Mouse (Mus musculus) small intestine, adult 2 months (tissue): ENCODE measurements around the gene Mreg. TPM values are rescaled to one million over a fixed set of nuclear protein-coding genes. Genes with fewer than 3 reads are reported as not detected.
"Not testable (repeated sequence)": the region's sequence is repeated elsewhere in the genome, so short reads cannot be mapped to it uniquely, and the experiment has no call there.

Source experiments
- H3K27ac ChIP-seq: fragments of 200-500 bp; 2 replicates; pipeline ENCODE4 v1.5.1; 2012; ENCODE audit warnings: low read depth, low read length, control low read depth, inconsistent platforms; ENCODE audit not compliant: insufficient read depth
- H3K27me3 ChIP-seq: fragments of 200-500 bp; 2 replicates; pipeline ENCODE4 v1.6.1; 2012; ENCODE audit warnings: mild to moderate bottlenecking, moderate library complexity, low read length, inconsistent platforms; ENCODE audit not compliant: control insufficient read depth, insufficient read depth
- H3K36me3 ChIP-seq: fragments of 200-500 bp; 2 replicates; pipeline ENCODE4 v1.6.1; 2012; ENCODE audit warnings: mild to moderate bottlenecking, low read length, control low read depth, inconsistent platforms; ENCODE audit not compliant: control insufficient read depth, insufficient read depth
- H3K4me1 ChIP-seq: fragments of 200-500 bp; 2 replicates; pipeline ENCODE4 v1.6.1; 2012; ENCODE audit warnings: low read length, inconsistent platforms, mixed read lengths; ENCODE audit not compliant: control insufficient read depth, insufficient read depth, insufficient read length
- H3K4me3 ChIP-seq: fragments of 200-500 bp; 2 replicates; pipeline ENCODE4 v1.5.1; 2012; ENCODE audit warnings: low read depth, mild to moderate bottlenecking, control low read depth, inconsistent platforms, low read length, moderate library complexity
- CTCF ChIP-seq: fragments of 200-500 bp; IDR thresholded peaks from 2 replicates; pipeline ENCODE4 v1.5.1; 2012; ENCODE audit warnings: low read depth, mild to moderate bottlenecking, control low read depth, inconsistent platforms, low read length, moderate library complexity, mixed read lengths; ENCODE audit not compliant: insufficient replicate concordance, insufficient read length; ENCODE audit errors: extremely low read depth
- POLR2A ChIP-seq: fragments of 200-500 bp; IDR thresholded peaks from 2 replicates; pipeline ENCODE4 v1.6.1; 2012; ENCODE audit warnings: low read depth, mild to moderate bottlenecking, control low read depth, inconsistent platforms, low read length, moderate library complexity
- WGBS: fragments of 180-500 bp; shearing (Covaris S2); methylation state at CpG from one replicate; pipeline ENCODE4 v1.1.7; 2018; 5-methylcytosine and 5-hydroxymethylcytosine counted together
- polyA plus RNA-seq: library from polyadenylated mRNA; depleted of rRNA; stranded (reverse); fragments of >200 nt; gene quantifications from 2 replicates; pipeline ENCODE4 v1.2.3, GENCODE M21; 2012

Mreg gene
- polyA plus RNA-seq, 1 experiment, result 11.0 TPM

DNA sequence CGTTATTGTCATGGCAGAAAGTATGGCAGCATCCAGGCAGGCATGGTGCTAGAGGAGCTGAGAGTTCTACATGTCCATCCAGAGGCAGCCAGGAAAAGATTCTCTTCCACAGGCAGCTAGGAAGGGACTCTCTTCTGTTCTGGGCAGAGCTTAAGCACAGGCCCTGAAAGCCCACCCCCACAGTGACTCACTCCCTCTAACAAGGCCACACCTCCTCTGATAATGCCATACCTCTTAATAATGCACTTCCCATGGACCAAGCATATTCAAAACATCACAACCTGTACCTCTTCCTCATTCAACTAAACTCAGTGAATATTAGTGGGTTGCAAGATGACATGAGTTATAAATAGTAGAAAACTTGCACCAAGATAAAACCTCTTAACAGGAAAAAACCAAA lies 39.7 kb upstream of the Mreg start:
- Histone ChIP-seq H3K27me3 (no peaks in the 10 kb centered on the region), H3K4me3 (no peak overlapping the region), H3K36me3 (no peaks in the 10 kb centered on the region), H3K27ac (no peak overlapping the region), H3K4me1 (peaks cover 3% of the 10 kb centered on the region; the same call in 1 of the 2 replicates)
- 82% methylated on average over 1 of the region's 1 CpGs for WGBS
- TF ChIP-seq POLR2A (no peak), CTCF (no peak)

GRCm38 (mm10) chr1:72248226-72248737 lies 36.2 kb upstream of the Mreg start:
- not testable (repeated sequence) for H3K4me1 ChIP-seq, H3K36me3 ChIP-seq, H3K27me3 ChIP-seq, H3K4me3 ChIP-seq, H3K27ac ChIP-seq
- WGBS, result 61% methylated on average over 9 of the region's 9 CpGs

DNA sequence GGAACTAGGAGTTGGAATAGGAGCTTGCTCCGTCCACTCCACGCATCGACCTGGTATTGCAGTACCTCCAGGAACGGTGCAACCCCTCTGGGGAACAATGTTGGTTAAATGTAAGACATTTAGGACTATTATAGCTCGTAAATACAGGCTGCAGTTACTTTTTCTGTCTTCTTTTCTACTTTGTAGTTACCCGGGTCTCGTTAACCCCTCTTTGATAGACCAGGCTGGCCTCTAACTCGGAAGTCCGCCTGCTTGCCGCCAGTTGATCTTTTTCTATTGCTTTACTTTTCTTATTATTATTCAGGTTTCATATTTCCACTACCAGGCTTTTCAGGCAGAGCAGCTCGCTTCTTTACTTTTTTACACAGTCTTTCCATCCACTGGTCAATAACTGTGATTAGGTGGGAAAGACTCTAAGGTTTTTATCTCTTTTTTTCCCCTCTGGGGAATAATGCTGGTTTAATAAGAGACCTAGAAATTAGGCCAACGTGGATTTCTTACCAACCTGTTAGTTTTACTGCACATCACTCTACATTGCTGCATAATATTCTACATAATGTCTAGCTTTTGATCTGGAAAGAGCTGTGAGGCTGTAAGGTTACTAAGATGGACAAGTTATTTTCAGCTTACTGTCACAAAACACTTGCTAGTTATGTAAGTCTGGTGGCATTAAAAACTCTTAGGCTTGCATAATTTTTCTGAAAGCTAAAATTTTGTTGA lies 32.4 kb upstream of the Mreg start:
- H3K4me3 ChIP-seq, result no peak overlapping the region
- no peak for TF ChIP-seq POLR2A
- no peak for TF ChIP-seq CTCF
- WGBS, result 1% methylated on average over 12 of the region's 12 CpGs

DNA sequence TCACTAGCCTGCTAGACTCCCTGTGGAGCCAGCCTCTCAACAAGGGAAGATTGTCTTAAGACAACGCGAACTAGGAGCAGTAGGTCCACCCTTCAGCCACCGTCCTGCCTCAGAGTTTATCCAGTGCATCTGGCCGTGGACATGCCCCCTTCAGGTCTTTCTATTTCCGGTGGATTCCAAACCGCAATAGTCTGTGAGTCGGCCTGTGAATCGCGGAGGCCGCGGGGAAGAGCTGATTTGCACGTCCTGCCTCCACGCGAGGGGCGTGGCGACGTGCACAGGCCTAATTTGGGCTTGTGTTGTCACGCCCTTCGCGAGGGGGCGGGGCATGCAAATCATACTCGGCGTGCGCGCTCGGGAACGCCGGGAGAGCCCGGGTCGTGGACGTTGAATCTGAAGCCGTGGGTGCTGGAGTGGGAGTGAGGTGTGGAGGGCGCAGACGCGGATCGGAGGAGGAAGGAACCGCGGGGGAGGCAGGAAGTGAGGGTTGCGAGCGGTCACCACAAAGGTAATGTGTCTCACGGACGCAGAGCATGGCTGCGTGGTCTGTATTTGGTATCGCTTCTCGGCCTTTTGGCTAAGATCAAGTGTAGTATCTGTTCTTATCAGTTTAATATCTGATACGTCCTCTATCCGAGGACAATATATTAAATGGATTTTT lies 31.7 kb upstream of the Mreg start:
- under 1% methylated on average over 46 of the region's 47 CpGs for WGBS
- no peaks in the 10 kb centered on the region for H3K36me3 ChIP-seq
- H3K4me1 ChIP-seq, result no peaks in the 10 kb centered on the region
- peak overlapping the region; percentile 93 for H3K27ac ChIP-seq
- H3K4me3 ChIP-seq, result peak overlapping the region; percentile 65
- no peaks in the 10 kb centered on the region for H3K27me3 ChIP-seq
- TF ChIP-seq CTCF (no peak), POLR2A (peak; percentile 70; the same call in 1 of the 2 replicates)

More for the DNA sequence above, 32.4 kb upstream of the Mreg start:
- Histone ChIP-seq H3K4me1 (no peaks in the 10 kb centered on the region), H3K27me3 (no peaks in the 10 kb centered on the region), H3K36me3 (no peaks in the 10 kb centered on the region), H3K27ac (0 out of 2 replicates have a peak overlapping the region, but pooled peaks have one; percentile 8)

- WGBS, result 81% methylated on average over 5 of the region's 5 CpGs
- H3K27me3 ChIP-seq, result no peaks in the 10 kb centered on the region
- H3K4me1 ChIP-seq, result no peaks in the 10 kb centered on the region
- TF ChIP-seq POLR2A (no peak), CTCF (no peak)
- no peak overlapping the region for H3K27ac ChIP-seq
- H3K36me3 ChIP-seq, result no peaks in the 10 kb centered on the region
- no peak overlapping the region for H3K4me3 ChIP-seq
Measured at GRCm38 (mm10) chr1:72242581-72243143, 30.6 kb upstream of the Mreg start.

DNA sequence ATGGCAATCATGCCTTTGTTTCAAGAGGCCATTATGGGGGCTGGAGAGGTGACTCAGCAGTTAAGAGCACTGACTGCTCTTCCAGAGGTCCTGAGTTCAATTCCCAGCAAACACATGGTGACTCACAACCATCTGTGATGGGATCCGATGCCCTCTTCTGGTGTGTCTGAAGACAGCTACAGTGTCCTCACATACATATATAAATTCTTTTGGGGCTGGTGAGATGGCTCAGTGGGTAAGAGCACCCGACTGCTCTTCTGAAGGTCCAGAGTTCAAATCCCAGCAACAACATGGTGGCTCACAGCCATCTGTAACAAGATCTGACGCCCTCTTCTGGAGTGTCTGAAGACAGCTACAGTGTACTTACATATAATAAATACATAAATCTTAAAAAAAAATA lies 27.0 kb upstream of the Mreg start:
- 81% methylated on average over 3 of the region's 3 CpGs for WGBS
- not testable (repeated sequence) for H3K36me3 ChIP-seq, H3K27me3 ChIP-seq, H3K27ac ChIP-seq, H3K4me3 ChIP-seq, H3K4me1 ChIP-seq

DNA sequence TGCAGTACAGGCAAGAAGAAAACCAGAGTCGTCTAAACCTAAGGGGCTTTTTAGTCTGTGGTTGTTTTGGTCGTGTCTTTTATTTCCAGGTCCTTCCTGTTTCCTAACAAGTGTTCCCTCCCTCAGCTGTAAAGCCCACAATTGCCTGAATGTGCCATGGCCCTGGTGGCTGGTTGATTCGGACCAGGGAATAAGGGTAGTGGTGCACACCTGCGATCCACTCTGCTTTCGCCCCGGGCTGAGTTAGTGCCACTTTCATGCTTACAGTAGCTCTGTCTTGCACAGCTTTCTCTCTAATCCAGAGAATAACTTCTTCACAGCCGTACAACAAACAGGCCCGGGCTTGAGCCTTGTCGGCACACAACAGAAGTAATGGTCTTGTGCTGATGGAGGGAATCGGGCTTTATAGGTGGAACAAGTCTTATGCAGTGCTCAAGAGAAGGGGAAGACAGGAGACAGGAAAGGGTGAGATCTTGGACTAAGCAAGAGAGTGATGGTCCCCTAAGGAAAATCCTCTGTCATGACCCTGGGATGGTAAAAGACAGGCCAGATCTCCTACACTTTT lies 26.0 kb upstream of the Mreg start:
- Histone ChIP-seq H3K27ac (no peak overlapping the region), H3K4me1 (no peaks in the 10 kb centered on the region), H3K27me3 (no peaks in the 10 kb centered on the region), H3K36me3 (no peaks in the 10 kb centered on the region), H3K4me3 (no peak overlapping the region)
- TF ChIP-seq POLR2A, result no peak
- no peak for TF ChIP-seq CTCF
- WGBS, result 72% methylated on average over 10 of the region's 10 CpGs
